Mouse (Mus musculus) forebrain, embryonic 10.5 days (tissue): ENCODE results near the gene Olfml2b. TPM values are rescaled to one million over a fixed set of nuclear protein-coding genes. Genes with fewer than 3 reads are reported as not detected.

Experiments used
- DNase-seq: peaks from one replicate; pipeline ENCODE4 v3.0.0-alpha.2; 2017; ENCODE audit warnings: low spot score; ENCODE audit errors: extremely low spot score
- H3K27ac ChIP-seq: fragments of 300-500 bp; sonication (generic); 2 replicates; pipeline ENCODE4 v1.5.1; 2016; ENCODE audit warnings: mild to moderate bottlenecking
- H3K27me3 ChIP-seq: fragments of 300-500 bp; sonication (generic); 2 replicates; pipeline ENCODE4 v1.6.1; 2016; ENCODE audit warnings: mild to moderate bottlenecking; ENCODE audit not compliant: poor library complexity, severe bottlenecking
- H3K36me3 ChIP-seq: fragments of 300-500 bp; sonication (generic); replicated peaks from 2 replicates; pipeline ENCODE4 v1.6.1; 2016; ENCODE audit warnings: mild to moderate bottlenecking, moderate library complexity
- H3K4me1 ChIP-seq: fragments of 300-500 bp; sonication (generic); 2 replicates; pipeline ENCODE4 v1.6.1; 2016
- H3K4me3 ChIP-seq: fragments of 300-500 bp; sonication (generic); 2 replicates; pipeline ENCODE4 v1.5.1; 2016; ENCODE audit warnings: mild to moderate bottlenecking, moderate library complexity
- H3K9me3 ChIP-seq: fragments of 300-500 bp; sonication (generic); 2 replicates; pipeline ENCODE4 v1.6.1; 2016; ENCODE audit warnings: mild to moderate bottlenecking, moderate library complexity
- WGBS: fragments of 180-500 bp; shearing (Covaris S2); methylation state at CpG from one replicate; pipeline ENCODE4 v1.1.7; 2016; 5-methylcytosine and 5-hydroxymethylcytosine counted together
- polyA plus RNA-seq: library from polyadenylated mRNA; unstranded; fragments of >200 nt; fragmentation: Nextera tagmentation; extraction: Ambion mirVana; gene quantifications from 2 replicates; pipeline ENCODE4 v1.2.1, GENCODE M21; 2016

The Olfml2b gene
- polyA plus RNA-seq = 4.1 and 5.3 TPM in 2 replicates

- Histone ChIP-seq H3K4me3 (peak within 1 kb of the TSS; percentile 65), H3K36me3 (no peaks in the 10 kb centered on the region), H3K9me3 (no peaks in the 10 kb centered on the region), H3K27me3 (peaks cover 31% of the 10 kb centered on the region), H3K4me1 (peaks cover 27% of the 10 kb centered on the region), H3K27ac (peak within 1 kb of the TSS; percentile 84)
- peak; percentile 80 for DNase-seq
- 13% methylated on average over 51 of the region's 51 CpGs for WGBS
These were observed at the start of gene Olfml2b for GRCm38 (mm10) chr1:170644255-170645205. Gene Olfml2b (plus strand): TSS chr1:170644532.

DNA sequence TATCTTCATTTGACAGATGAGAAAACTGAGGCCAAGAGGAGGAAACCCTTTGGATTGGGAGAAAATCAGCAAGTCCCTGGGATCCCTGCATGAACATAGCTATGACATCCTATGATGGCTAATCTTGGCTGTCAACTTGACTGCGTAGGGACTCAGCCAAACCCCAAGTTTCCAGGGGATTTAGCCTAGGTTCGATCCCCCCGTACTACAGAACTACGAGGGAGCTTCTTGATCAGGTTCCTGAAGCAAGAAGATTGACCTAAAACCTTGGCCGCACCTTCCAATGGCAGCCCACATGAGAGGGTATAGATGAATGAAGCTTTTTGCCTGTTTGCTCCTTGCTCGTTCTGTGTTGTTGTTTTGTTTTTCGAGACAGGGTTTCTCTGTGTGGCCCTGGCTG is 49.8 kb upstream of the Olfml2b start:
- no peak for DNase-seq

GRCm38 (mm10) chr1:170605228-170606001 is 38.9 kb upstream of the Olfml2b start:
- Histone ChIP-seq H3K4me1 (peaks cover 11% of the 10 kb centered on the region), H3K27ac (0 out of 2 replicates have a peak overlapping the region, but pooled peaks have one; percentile 5), H3K9me3 (no peaks in the 10 kb centered on the region), H3K27me3 (no peaks in the 10 kb centered on the region), H3K4me3 (no peak overlapping the region), H3K36me3 (no peaks in the 10 kb centered on the region)
- WGBS = 72% methylated on average over 21 of the region's 21 CpGs
- no peak for DNase-seq

More for the DNA sequence above, 49.8 kb upstream of the Olfml2b start:
- Histone ChIP-seq H3K9me3 (peaks cover 13% of the 10 kb centered on the region), H3K36me3 (no peaks in the 10 kb centered on the region), H3K27me3 (peaks cover 11% of the 10 kb centered on the region), H3K27ac (no peak overlapping the region), H3K4me3 (no peak overlapping the region), H3K4me1 (peaks cover 9% of the 10 kb centered on the region)
- WGBS = 94% methylated on average over 7 of the region's 7 CpGs

DNA sequence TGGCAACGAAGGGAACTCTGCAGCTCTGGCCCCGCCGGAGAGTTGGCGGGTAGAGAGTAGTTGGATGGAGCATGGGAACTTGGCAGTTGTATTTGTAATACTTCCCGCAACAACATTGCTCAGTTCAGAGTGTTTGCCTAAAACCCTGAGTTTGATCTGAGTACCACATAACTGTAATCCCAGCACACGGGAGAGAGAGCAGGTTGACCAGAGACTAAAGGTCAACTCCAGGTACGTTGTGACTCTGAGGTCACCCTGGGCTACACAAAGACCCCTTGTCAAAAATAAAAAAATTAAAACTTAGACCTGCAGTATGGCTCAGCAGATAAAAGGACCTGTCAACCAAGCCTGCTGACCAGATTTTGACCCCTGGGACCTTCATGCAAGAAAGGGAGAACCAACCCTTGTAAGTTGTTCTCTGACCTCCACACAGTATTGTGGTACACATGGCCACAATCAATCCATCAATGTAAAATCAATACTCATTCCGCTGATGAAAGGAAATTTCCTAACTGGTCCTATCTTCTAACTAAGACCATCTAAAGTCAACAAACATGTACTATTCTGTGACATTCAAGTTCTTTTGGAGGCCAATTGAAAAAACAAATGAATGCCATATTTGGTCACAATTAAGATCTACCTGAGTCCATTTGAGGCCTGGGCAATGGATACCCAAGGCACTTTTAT is 37.0 kb upstream of the Olfml2b start:
- no peak for DNase-seq
- 95% methylated on average over 8 of the region's 8 CpGs for WGBS

GRCm38 (mm10) chr1:170608461-170609071 is 35.8 kb upstream of the Olfml2b start:
- no peaks in the 10 kb centered on the region for H3K36me3 ChIP-seq
- peaks cover 11% of the 10 kb centered on the region for H3K4me1 ChIP-seq
- 92% methylated on average over 3 of the region's 3 CpGs for WGBS
- no peaks in the 10 kb centered on the region for H3K9me3 ChIP-seq
- no peak for DNase-seq
- no peaks in the 10 kb centered on the region for H3K27me3 ChIP-seq
- no peak overlapping the region for H3K4me3 ChIP-seq
- H3K27ac ChIP-seq = no peak overlapping the region

More for the DNA sequence above, 37.0 kb upstream of the Olfml2b start:
- Histone ChIP-seq H3K36me3 (no peaks in the 10 kb centered on the region), H3K27me3 (no peaks in the 10 kb centered on the region), H3K27ac (no peak overlapping the region), H3K9me3 (no peaks in the 10 kb centered on the region), H3K4me3 (no peak overlapping the region), H3K4me1 (peaks cover 11% of the 10 kb centered on the region)

GRCm38 (mm10) chr1:170609872-170610271 is 34.5 kb upstream of the Olfml2b start:
- no peaks in the 10 kb centered on the region for H3K27me3 ChIP-seq
- 0 out of 2 replicates have a peak overlapping the region, but pooled peaks have one; percentile 15 for H3K27ac ChIP-seq
- no peak overlapping the region for H3K4me3 ChIP-seq
- no peak for DNase-seq
- 87% methylated on average over 7 of the region's 7 CpGs for WGBS
- H3K9me3 ChIP-seq = no peaks in the 10 kb centered on the region
- no peaks in the 10 kb centered on the region for H3K36me3 ChIP-seq
- peaks cover 11% of the 10 kb centered on the region for H3K4me1 ChIP-seq

- no peak for DNase-seq
- no peak overlapping the region for H3K27ac ChIP-seq
- H3K4me3 ChIP-seq = no peak overlapping the region
- no peaks in the 10 kb centered on the region for H3K9me3 ChIP-seq
- no peaks in the 10 kb centered on the region for H3K36me3 ChIP-seq
- H3K4me1 ChIP-seq = peaks cover 7% of the 10 kb centered on the region
- whole genome bisulfite sequencing = 88% methylated on average over 3 of the region's 3 CpGs
- no peaks in the 10 kb centered on the region for H3K27me3 ChIP-seq
These were observed 34.0 kb upstream of the Olfml2b start for GRCm38 (mm10) chr1:170610289-170610688.

GRCm38 (mm10) chr1:170610695-170611094 is 33.6 kb upstream of the Olfml2b start:
- H3K4me1 ChIP-seq = peaks cover 3% of the 10 kb centered on the region
- H3K9me3 ChIP-seq = no peaks in the 10 kb centered on the region
- H3K27ac ChIP-seq = no peak overlapping the region
- H3K27me3 ChIP-seq = no peaks in the 10 kb centered on the region
- DNase-seq = no peak
- H3K4me3 ChIP-seq = no peak overlapping the region
- 92% methylated on average over 3 of the region's 3 CpGs for WGBS
- no peaks in the 10 kb centered on the region for H3K36me3 ChIP-seq

DNA sequence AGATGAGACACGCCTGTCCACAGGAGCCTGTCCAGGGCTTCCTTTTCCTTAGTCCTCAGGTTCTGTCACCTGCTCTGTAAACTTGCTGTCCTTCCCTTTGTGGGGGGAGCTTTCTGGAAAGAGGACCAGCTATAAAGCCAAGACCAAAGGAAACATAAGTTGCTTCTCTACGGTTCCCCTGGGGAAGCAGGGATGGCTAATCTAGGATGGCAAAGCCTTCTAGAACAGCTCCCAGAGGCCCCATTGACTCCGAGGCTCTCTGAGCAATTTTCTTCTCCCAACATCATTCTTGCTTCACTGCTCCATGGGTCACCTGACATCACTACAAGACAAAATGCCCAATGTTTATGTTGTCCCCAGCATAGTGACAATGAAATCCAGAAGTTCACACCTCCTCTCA is 32.7 kb upstream of the Olfml2b start:
- no peak for DNase-seq
- H3K27ac ChIP-seq = no peak overlapping the region
- 91% methylated on average over 3 of the region's 3 CpGs for WGBS

DNA sequence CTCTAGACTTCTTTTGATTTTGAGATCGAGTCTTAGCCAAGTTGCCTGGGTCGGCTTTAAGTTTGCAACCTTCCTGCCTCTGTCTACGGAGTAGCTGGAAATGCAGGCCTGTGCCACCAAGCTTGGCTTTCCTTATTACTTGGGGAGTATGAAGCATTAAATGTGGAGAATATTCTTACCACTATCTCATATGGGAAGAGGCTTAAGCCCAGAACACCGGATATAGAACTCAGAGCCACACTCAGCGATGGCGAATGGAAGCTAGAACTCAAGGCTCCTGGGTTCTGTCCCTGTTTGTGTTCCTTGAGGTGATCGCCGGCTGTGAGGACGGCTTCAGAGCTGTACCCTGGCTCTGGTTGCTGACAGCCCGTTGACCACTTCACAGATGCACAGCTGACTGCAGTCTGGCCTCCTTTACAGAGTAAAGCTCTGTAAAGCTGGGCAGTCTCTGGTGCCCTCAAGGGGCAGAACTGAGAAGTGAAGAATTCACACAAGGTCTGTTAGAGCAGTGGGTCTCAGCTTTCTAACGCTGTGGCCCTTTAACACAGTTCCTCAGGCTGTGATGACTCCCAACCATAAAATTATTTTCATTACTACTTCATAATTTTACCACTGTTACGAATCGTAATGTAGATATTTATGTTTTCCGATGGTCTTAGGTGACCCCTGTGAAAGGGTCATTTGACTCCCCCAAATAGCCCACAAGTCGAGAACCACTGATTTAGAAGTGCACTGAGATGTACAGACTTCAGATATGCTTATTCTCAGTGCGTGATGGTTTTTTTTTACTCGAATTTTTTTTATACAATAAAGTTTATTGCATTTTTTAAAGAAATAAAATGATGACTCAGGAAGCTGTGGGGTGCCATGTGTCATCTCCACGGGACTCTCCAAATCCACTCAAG is 31.1 kb upstream of the Olfml2b start:
- Histone ChIP-seq H3K27me3 (no peaks in the 10 kb centered on the region), H3K9me3 (no peaks in the 10 kb centered on the region), H3K4me3 (no peak overlapping the region), H3K4me1 (no peaks in the 10 kb centered on the region), H3K36me3 (no peaks in the 10 kb centered on the region), H3K27ac (no peak overlapping the region)
- DNase-seq = peak; percentile 69
- 66% methylated on average over 18 of the region's 18 CpGs for WGBS

More for the DNA sequence above, 32.7 kb upstream of the Olfml2b start:
- H3K27me3 ChIP-seq = no peaks in the 10 kb centered on the region
- H3K4me3 ChIP-seq = no peak overlapping the region
- H3K4me1 ChIP-seq = no peaks in the 10 kb centered on the region
- H3K36me3 ChIP-seq = no peaks in the 10 kb centered on the region
- H3K9me3 ChIP-seq = no peaks in the 10 kb centered on the region

- 86% methylated on average over 2 of the region's 2 CpGs for WGBS
These were observed 24.5 kb upstream of the Olfml2b start for GRCm38 (mm10) chr1:170619686-170620374.

More at GRCm38 (mm10) chr1:170619686-170620374, 24.5 kb upstream of the Olfml2b start:
- no peaks in the 10 kb centered on the region for H3K4me1 ChIP-seq
- no peak overlapping the region for H3K27ac ChIP-seq
- no peaks in the 10 kb centered on the region; the same call in 1 of the 2 replicates for H3K9me3 ChIP-seq
- no peaks in the 10 kb centered on the region for H3K27me3 ChIP-seq
- no peak overlapping the region for H3K4me3 ChIP-seq
- H3K36me3 ChIP-seq = no peaks in the 10 kb centered on the region
- no peak for DNase-seq
